8 mouse cellular contexts compared by ENCODE assay signal in the genomic region with DNA sequence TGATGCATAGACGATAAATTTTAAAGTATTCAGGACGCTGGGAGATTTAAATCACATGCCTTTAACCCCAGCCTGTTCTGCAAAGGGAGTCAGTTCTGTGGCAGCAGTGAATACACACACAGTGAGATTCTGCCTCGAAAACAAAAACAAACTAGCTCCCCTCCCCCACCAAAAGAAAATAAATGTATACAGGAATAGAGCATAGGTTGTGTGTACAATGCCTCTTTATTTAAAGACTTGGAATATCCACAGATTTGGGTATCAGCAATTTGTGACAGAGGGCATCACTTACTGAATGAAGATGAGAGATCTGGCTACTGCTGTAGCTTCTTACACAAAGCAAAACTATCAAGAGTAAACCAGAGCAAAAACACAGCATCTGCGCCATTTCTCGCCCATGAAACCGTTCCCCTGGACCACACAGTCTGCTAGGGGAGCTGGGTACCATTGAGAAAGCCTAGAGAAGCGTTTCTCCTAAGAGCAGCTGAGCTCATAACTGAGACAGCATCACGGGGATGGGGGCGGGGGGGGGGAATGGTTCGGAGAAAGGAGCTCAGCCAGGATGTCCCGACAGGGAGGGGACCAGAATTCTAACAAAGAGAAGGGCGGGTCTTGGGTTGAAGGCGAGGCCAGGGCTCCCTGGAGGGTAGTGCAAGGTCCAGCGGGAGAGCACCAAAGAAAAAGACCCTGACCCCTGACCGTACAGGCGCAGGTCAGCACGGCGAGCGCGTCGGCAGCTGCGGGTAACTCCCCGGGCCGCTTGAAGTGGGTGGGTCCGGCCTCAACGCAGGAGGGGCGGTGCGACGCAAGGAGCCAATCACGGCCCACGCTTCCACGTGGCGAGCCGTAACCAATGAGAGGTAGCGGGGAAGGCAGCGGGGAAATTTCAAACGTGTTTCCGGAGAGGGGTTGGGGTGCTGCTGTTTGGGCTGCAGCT. TPM values are rescaled to one million over a fixed set of nuclear protein-coding genes. Genes with fewer than 3 reads are reported as not detected.
DNase-seq lines count a peak whose midpoint lies in the region; ATAC-seq and TF ChIP-seq lines count a peak whose summit lies in the region.

A gene (plus strand): TSS at position 879 of the 937 bp plus-strand sequence.

- H3K27ac ChIP-seq in MEL (ENCODE audit: control insufficient read depth, low read depth, low read length), result peak within 1 kb of the TSS; percentile 11
- H3K27ac ChIP-seq in cerebellum, adult 2 months (ENCODE audit: insufficient read depth, low read length), result peak within 1 kb of the TSS; percentile 79
- peak within 1 kb of the TSS; percentile 93 for H3K27ac ChIP-seq in hindbrain, embryonic 10.5 days
- H3K27ac ChIP-seq in lung, postnatal 0 days (ENCODE audit: low read length), result 0 out of 2 replicates have a peak within 1 kb of the TSS, but pooled peaks have one; percentile 0

- H3K4me3 ChIP-seq in MEL (ENCODE audit: control insufficient read depth in 1 of 2, insufficient read depth in 1 of 2, low read depth in 2 of 2, low read length in 2 of 2), result peak within 1 kb of the TSS; percentile 70 to 83
- peak within 1 kb of the TSS; percentile 96 for H3K4me3 ChIP-seq in cerebellum, adult 2 months (replicated peaks; ENCODE audit: insufficient read depth, low read depth, low read length)
- peak within 1 kb of the TSS; percentile 94 for H3K4me3 ChIP-seq in hindbrain, embryonic 10.5 days
- peak within 1 kb of the TSS; percentile 70 for H3K4me3 ChIP-seq in lung, postnatal 0 days (ENCODE audit: low read depth, low read length)

- H3K4me2 ChIP-seq in lung, postnatal 0 days (replicated peaks; ENCODE audit: low read depth, low read length), result peak within 1 kb of the TSS; percentile 91

- no peak for TF ChIP-seq EP300 in MEL (IDR thresholded peaks at IDR 0.05; ENCODE audit: low read depth in 1 of 2, low read length in 2 of 2)
- TF ChIP-seq EP300 in lung, postnatal 0 days (IDR thresholded peaks at IDR 0.05), result no peak

- peak within 1 kb of the TSS; percentile 65 for H3K9ac ChIP-seq in MEL (ENCODE audit: control insufficient read depth, low read depth, low read length, poor library complexity, severe bottlenecking)
- peak within 1 kb of the TSS; percentile 55 for H3K9ac ChIP-seq in lung, postnatal 0 days (replicated peaks; ENCODE audit: low read depth)

- peaks cover 2 to 4% of the 10 kb centered on the region in 2 experiments; a peak in 2 of 4 replicates for H3K4me1 ChIP-seq in MEL (ENCODE audit: control insufficient read depth in 1 of 2, insufficient read depth in 2 of 2, low read length in 2 of 2)
- no peaks in the 10 kb centered on the region for H3K4me1 ChIP-seq in cerebellum, adult 2 months (ENCODE audit: control insufficient read depth, insufficient read depth, low read length)
- peaks cover 19% of the 10 kb centered on the region for H3K4me1 ChIP-seq in hindbrain, embryonic 10.5 days (replicated peaks)
- H3K4me1 ChIP-seq in lung, postnatal 0 days (ENCODE audit: insufficient read depth, low read depth, low read length), result 0 out of 2 replicates have a peak, but pooled peaks cover 7% of the 10 kb centered on the region

- TF ChIP-seq CTCF in MEL (IDR thresholded peaks at IDR 0.05 in 2 of 3, conservative IDR thresholded peaks at IDR 0.05 in 1 of 3; ENCODE audit: control insufficient read depth in 1 of 3, insufficient read depth in 1 of 3, low read depth in 2 of 3, low read length in 3 of 3, poor library complexity in 1 of 3, severe bottlenecking in 1 of 3), result no peak
- TF ChIP-seq CTCF in cerebellum, adult 2 months (IDR thresholded peaks at IDR 0.05; ENCODE audit: borderline replicate concordance, insufficient read depth, low read depth, low read length), result no peak
- TF ChIP-seq CTCF in lung, postnatal 0 days (IDR thresholded peaks at IDR 0.05), result no peak

- H3K27me3 ChIP-seq in MEL (ENCODE audit: control insufficient read depth in 1 of 2, insufficient read depth in 2 of 2, low read length in 2 of 2), result no peaks in the 10 kb centered on the region
- no peaks in the 10 kb centered on the region for H3K27me3 ChIP-seq in cerebellum, adult 2 months (ENCODE audit: control insufficient read depth, insufficient read depth, low read length)
- H3K27me3 ChIP-seq in hindbrain, embryonic 10.5 days (ENCODE audit: insufficient read depth, poor library complexity, severe bottlenecking), result no peaks in the 10 kb centered on the region
- H3K27me3 ChIP-seq in lung, postnatal 0 days (replicated peaks; ENCODE audit: insufficient read depth, low read length), result no peaks in the 10 kb centered on the region

- H3K36me3 ChIP-seq in MEL (ENCODE audit: control insufficient read depth in 1 of 2, insufficient read depth in 2 of 2, low read length in 2 of 2), result peaks cover 0 to 6% of the 10 kb centered on the region in 2 experiments; a peak in 2 of 4 replicates
- peaks cover 13% of the 10 kb centered on the region for H3K36me3 ChIP-seq in hindbrain, embryonic 10.5 days
- no peaks in the 10 kb centered on the region for H3K36me3 ChIP-seq in lung, postnatal 0 days (ENCODE audit: insufficient read depth, low read length)

- ATAC-seq in lung, postnatal 0 days, result peak; percentile 100

- H3K79me2 ChIP-seq in MEL (ENCODE audit: control insufficient read depth, insufficient read depth, low read length, poor library complexity), result peaks cover 8% of the 10 kb centered on the region

- H3K9me3 ChIP-seq in MEL (replicated peaks; ENCODE audit: insufficient read depth, low read length), result no peaks in the 10 kb centered on the region
- no peaks in the 10 kb centered on the region for H3K9me3 ChIP-seq in hindbrain, embryonic 10.5 days
- H3K9me3 ChIP-seq in lung, postnatal 0 days (ENCODE audit: low read length), result no peaks in the 10 kb centered on the region

- DNase-seq in MEL (ENCODE audit: low read depth, low spot score), result peak; percentile 95
- peak; percentile 90 to 91 for DNase-seq in cerebellum, adult 2 months
- peak; percentile 93 for DNase-seq in forelimb bud, embryonic 11.5 days (ENCODE audit: low read depth, low spot score)
- DNase-seq in hindbrain, embryonic 10.5 days (ENCODE audit: low spot score), result peak; percentile 93
- DNase-seq in layer of hippocampus, adult 9-11 months, result peak; percentile 91
- peak; percentile 96 for DNase-seq in lung, postnatal 0 days (ENCODE audit: low spot score)
- DNase-seq in ovary, postnatal 14 days (ENCODE audit: low spot score), result peak; percentile 77
- peak; percentile 93 for DNase-seq in thymus, postnatal 14 days

- TF ChIP-seq POLR2A in MEL (IDR thresholded peaks at IDR 0.05; ENCODE audit: control insufficient read depth in 1 of 2, insufficient read depth in 1 of 2, low read depth in 1 of 2, low read length in 2 of 2, poor library complexity in 1 of 2), result peak; percentile 81 to 82
- TF ChIP-seq POLR2A in cerebellum, adult 2 months (IDR thresholded peaks at IDR 0.05; ENCODE audit: borderline replicate concordance, insufficient read depth, low read length), result peak; percentile 96

- TF ChIP-seq RAD21 in MEL (IDR thresholded peaks at IDR 0.05; ENCODE audit: low read depth, low read length), result no peak

- under 1% methylated on average over 38 of the region's 38 CpGs for WGBS in cerebellum, adult 2 months
- WGBS in hindbrain, embryonic 10.5 days, result 1% methylated on average over 38 of the region's 38 CpGs
- 1% methylated on average over 38 of the region's 38 CpGs for WGBS in lung, postnatal 0 days

TF ChIP-seq in MEL, 35 proteins besides CTCF, POLR2A, EP300 and RAD21:
- TF ChIP-seq ZMIZ1 (IDR thresholded peaks at IDR 0.05; ENCODE audit: low read depth, low read length) (peak; percentile 68; the same call in 1 of the 2 replicates), E2F4 (IDR thresholded peaks at IDR 0.05; ENCODE audit: borderline replicate concordance, low read depth, low read length) (peak; percentile 77; the same call in 1 of the 2 replicates), ELF1 (IDR thresholded peaks at IDR 0.05; ENCODE audit: low read depth, low read length) (no peak), USF2 (IDR thresholded peaks at IDR 0.05; ENCODE audit: borderline replicate concordance in 1 of 2, insufficient read depth in 1 of 2, low read depth in 1 of 2, low read length in 2 of 2) (peak in 1 of 2 experiments; percentile 76; a peak in 2 of 4 replicates), ETS1 (IDR thresholded peaks at IDR 0.05; ENCODE audit: low read depth, low read length) (no peak), MAX (IDR thresholded peaks at IDR 0.05; ENCODE audit: low read length) (peak; percentile 76; the same call in 1 of the 2 replicates), HCFC1 (IDR thresholded peaks at IDR 0.05; ENCODE audit: low read depth, low read length) (peak; percentile 69), POLR2AphosphoS5 (IDR thresholded peaks at IDR 0.05; ENCODE audit: borderline replicate concordance, low read depth, low read length) (no peak), TBP (IDR thresholded peaks at IDR 0.05; ENCODE audit: low read depth, low read length) (0 out of 2 replicates have a peak, but pooled peaks have one; percentile 20), GABPA (IDR thresholded peaks at IDR 0.05; ENCODE audit: low read depth, low read length) (no peak), USF1 (IDR thresholded peaks at IDR 0.05; ENCODE audit: low read depth, low read length) (peak; percentile 93), SIN3A (IDR thresholded peaks at IDR 0.05; ENCODE audit: low read length) (peak; percentile 93), NELFE (IDR thresholded peaks at IDR 0.05; ENCODE audit: low read depth, low read length) (peak; percentile 51; the same call in 1 of the 2 replicates), GATA1 (IDR thresholded peaks at IDR 0.05; ENCODE audit: low read depth, low read length) (no peak)

RNA-seq across cellular contexts. Expression of the gene that starts here (rescaled TPM):
- total RNA-seq in MEL (2012; rRNA removed), result 18.5 and 20.5 TPM in 2 replicates
- polyA plus RNA-seq in MEL (2012; ENCODE audit: insufficient read depth in 1 of 2, insufficient read length in 2 of 2, low read depth in 1 of 2, low replicate concordance in 2 of 2, missing spikeins in 1 of 2), result 10 to 100 TPM in 1 of 2 experiments, not detected in 1; 16.0 TPM
- 0.22 and 0.23 TPM in 2 replicates for polyA plus RNA-seq in cerebellum, adult 2 months (2012; rRNA removed)
- polyA plus RNA-seq in hindbrain, embryonic 10.5 days (2016; fragmentation: Nextera tagmentation; extraction: Ambion mirVana), result 30.8 and 42.6 TPM in 2 replicates
- 1.4 and 1.8 TPM in 2 replicates for polyA plus RNA-seq in lung, postnatal 0 days (2015; fragmentation: Nextera tagmentation; extraction: Ambion mirVana)

Comparison
In these comparisons a context has a peak if more than half of its experiments do, and no peak if none do; other contexts are left out.
1. Peak in every context shown above with its lines: DNase-seq, ATAC-seq, H3K4me3 ChIP-seq and H3K27ac ChIP-seq.
2. Peak in DNase-seq, H3K4me3 ChIP-seq and H3K27ac ChIP-seq in cerebellum, adult 2 months; RNA of the gene not detected or under 1 TPM.
3. H3K27ac ChIP-seq: peak in every context shown above with its lines; median percentile 93 in hindbrain, embryonic 10.5 days; 79 in cerebellum, adult 2 months; 11 in MEL; 0 in lung, postnatal 0 days.